Mouse (Mus musculus) layer of hippocampus, postnatal 25 days (tissue): ENCODE measurements at regions not wholly inside any gene's neighbourhood (a gene's known extent, or its start where the extent isn't known, plus 50 kb on each side); places are given as distances from the start of the nearest gene placed in this dataset.

Experiments used
- DNase-seq, 2 experiments: peaks; one replicate each; pipeline ENCODE4 v3.0.0; 2022; ENCODE audit warnings: mixed read lengths in 2 of 2, low spot score in 1 of 2; ENCODE audit errors: extremely low spot score in 1 of 2

GRCm38 (mm10) chr6:140368354-140369069 lies 55.3 kb upstream of the Plekha5 start:
- DNase-seq = no peak

- no peak for DNase-seq
These were observed 56.6 kb upstream of the Plekha5 start for GRCm38 (mm10) chr6:140367303-140367702.

GRCm38 (mm10) chr6:140366791-140367190 lies 57.1 kb upstream of the Plekha5 start:
- no peak for DNase-seq

GRCm38 (mm10) chr6:140360996-140361395 lies 62.9 kb upstream of the Plekha5 start:
- DNase-seq = no peak

GRCm38 (mm10) chr6:140357901-140358300 lies 66.0 kb upstream of the Plekha5 start:
- DNase-seq = no peak

- no peak for DNase-seq
These were observed 66.6 kb upstream of the Plekha5 start for GRCm38 (mm10) chr6:140357300-140357699.

- no peak for DNase-seq
These were observed 69.8 kb upstream of the Plekha5 start for GRCm38 (mm10) chr6:140354082-140354481.

GRCm38 (mm10) chr6:140353610-140354009 lies 70.2 kb upstream of the Plekha5 start:
- DNase-seq = no peak

- DNase-seq = no peak
These were observed 72.3 kb upstream of the Plekha5 start for GRCm38 (mm10) chr6:140351365-140352095.

GRCm38 (mm10) chr6:140348578-140348977 lies 75.3 kb upstream of the Plekha5 start:
- no peak for DNase-seq

GRCm38 (mm10) chr6:140346929-140347328 lies 76.9 kb upstream of the Plekha5 start:
- no peak for DNase-seq

- no peak for DNase-seq
These were observed 80.2 kb upstream of the Plekha5 start for GRCm38 (mm10) chr6:140343638-140344037.

GRCm38 (mm10) chr6:140342881-140343280 lies 81.0 kb upstream of the Plekha5 start:
- no peak for DNase-seq

- no peak for DNase-seq
These were observed 84.1 kb upstream of the Plekha5 start for GRCm38 (mm10) chr6:140339731-140340130.

GRCm38 (mm10) chr6:140337897-140338749 lies 85.7 kb upstream of the Plekha5 start:
- no peak for DNase-seq

GRCm38 (mm10) chr6:140337083-140337491 lies 86.8 kb upstream of the Plekha5 start:
- DNase-seq = no peak

GRCm38 (mm10) chr6:140336414-140336941 lies 87.4 kb upstream of the Plekha5 start:
- DNase-seq = no peak

GRCm38 (mm10) chr6:140333397-140333796 lies 90.5 kb upstream of the Plekha5 start:
- DNase-seq = no peak

GRCm38 (mm10) chr6:140308641-140309040 lies 115.2 kb upstream of the Plekha5 start:
- no peak for DNase-seq

- no peak for DNase-seq
These were observed 116.9 kb upstream of the Plekha5 start for GRCm38 (mm10) chr6:140306811-140307558.
